Comparison of ENCODE assay signal across 8 mouse cellular contexts in the genomic region with DNA sequence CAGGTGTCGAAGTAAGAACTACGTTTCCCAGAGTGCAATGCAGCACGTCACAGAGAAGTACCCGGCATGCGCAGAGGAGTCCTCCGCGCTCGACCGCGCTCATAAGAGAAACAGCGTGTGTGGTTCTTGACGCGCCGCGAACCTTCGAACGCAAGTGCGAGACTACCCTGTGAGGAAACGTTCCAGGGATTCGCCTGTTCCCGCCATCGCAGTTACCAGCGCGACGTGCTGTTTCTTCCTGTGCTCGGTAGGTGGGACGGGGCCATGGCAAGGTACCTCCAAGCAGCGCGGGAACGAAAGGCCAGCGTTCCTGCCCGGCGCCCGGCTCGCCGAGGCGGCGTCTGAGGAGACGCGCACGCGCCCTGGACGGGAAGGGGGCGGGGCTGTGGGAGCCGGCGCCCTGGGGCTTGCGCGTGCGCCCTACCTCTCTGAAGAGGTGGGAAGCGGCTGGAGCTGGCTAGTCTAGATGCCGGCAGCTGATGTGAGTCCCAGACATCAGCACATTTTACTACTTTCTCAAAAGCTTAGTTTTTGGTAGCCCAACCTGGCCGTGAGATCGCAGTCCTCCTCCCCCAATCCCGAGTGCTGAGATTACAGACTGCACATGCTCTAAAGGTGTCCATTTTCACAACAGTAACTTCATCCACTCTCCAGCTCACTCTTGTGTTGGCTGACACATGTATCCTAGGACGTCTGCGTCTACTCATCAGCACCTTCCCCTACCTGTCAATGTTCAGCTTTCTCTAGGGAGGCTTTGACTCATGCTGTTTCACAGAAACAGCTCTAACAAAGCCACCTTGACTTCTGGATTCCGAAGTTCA. TPM values are rescaled to one million over a fixed set of nuclear protein-coding genes. Genes with fewer than 3 reads are reported as not detected.
A peak's percentile ranks its signal among the peaks of the same experiment; 100 is the strongest.
DNase-seq lines count a peak whose midpoint lies in the region; ATAC-seq lines count a peak whose summit lies in the region.

A gene (plus strand): TSS at position 79 of the 821 bp plus-strand sequence.

- H3K9me3 ChIP-seq in hindbrain, embryonic 12.5 days (replicated peaks), result no peaks in the 10 kb centered on the region

- 1% methylated on average over 57 of the region's 57 CpGs for WGBS in hindbrain, embryonic 12.5 days

- H3K27me3 ChIP-seq in hindbrain, embryonic 12.5 days, result no peaks in the 10 kb centered on the region

- H3K4me2 ChIP-seq in hindbrain, embryonic 12.5 days (replicated peaks), result peak within 1 kb of the TSS; percentile 84

- peak; percentile 95 for DNase-seq in Muller cell, postnatal 12 days (ENCODE audit: inconsistent ontology term)
- peak; percentile 93 for DNase-seq in cerebellum, adult 9-11 months
- peak; percentile 86 to 91 for DNase-seq in frontal cortex, postnatal 10 days (ENCODE audit: low spot score in 2 of 2)
- peak; percentile 93 to 96 for DNase-seq in layer of hippocampus, postnatal 14 days (ENCODE audit: low spot score in 2 of 2)
- DNase-seq in lung, postnatal 14 days, result peak; percentile 96
- DNase-seq in retina, adult 2 months (ENCODE audit: low read depth, low spot score), result peak; percentile 79
- peak; percentile 93 for DNase-seq in thymus, postnatal 36 days

- ATAC-seq in hindbrain, embryonic 12.5 days (ENCODE audit: low FRiP score), result peak; percentile 98

- no peaks in the 10 kb centered on the region for H3K36me3 ChIP-seq in hindbrain, embryonic 12.5 days

- H3K4me1 ChIP-seq in hindbrain, embryonic 12.5 days, result peaks cover 11% of the 10 kb centered on the region

- peak within 1 kb of the TSS; percentile 95 for H3K27ac ChIP-seq in hindbrain, embryonic 12.5 days

- H3K4me3 ChIP-seq in hindbrain, embryonic 12.5 days, result peak within 1 kb of the TSS; percentile 57

- H3K9ac ChIP-seq in hindbrain, embryonic 12.5 days, result peak within 1 kb of the TSS; percentile 66

RNA-seq across cellular contexts. Expression of the gene that starts here (rescaled TPM):
- polyA plus RNA-seq in hindbrain, embryonic 12.5 days (2016; fragmentation: Nextera tagmentation; extraction: Ambion mirVana), result 27.3 and 40.6 TPM in 2 replicates
- total RNA-seq in layer of hippocampus, postnatal 14 days (2021), result 10 to 100 TPM; 31.2 to 32.9 TPM

Comparison
In these comparisons a context has a peak if more than half of its experiments do, and no peak if none do; other contexts are left out.
1. Peak in every context shown above with its lines: DNase-seq, ATAC-seq, H3K4me3 ChIP-seq and H3K27ac ChIP-seq.